Mouse (Mus musculus) cerebellum, adult 2 months (tissue): ENCODE data around the gene Tex11.

Experiments
- CTCF ChIP-seq: fragments of 200-500 bp; IDR thresholded peaks from 2 replicates; pipeline ENCODE4 v1.5.1; 2011; ENCODE audit warnings: low read depth, mild to moderate bottlenecking, control low read depth, low read length, moderate library complexity, borderline replicate concordance; ENCODE audit not compliant: insufficient read depth
- POLR2A ChIP-seq: fragments of 200-500 bp; IDR thresholded peaks from 2 replicates; pipeline ENCODE4 v1.6.1; 2011; ENCODE audit warnings: low read length, control low read depth, borderline replicate concordance; ENCODE audit not compliant: insufficient read depth

GRCm38 (mm10) chrX:100797370-100797769 is 262.1 kb downstream of the Tex11 start:
- TF ChIP-seq CTCF (no peak), POLR2A (no peak)
